Mouse (Mus musculus) brain, embryonic 14.5 days (tissue): ENCODE results near the gene Rnf41.

Source experiments
- CTCF ChIP-seq: fragments of 200-500 bp; IDR thresholded peaks from 2 replicates; pipeline ENCODE4 v1.5.1; 2012; ENCODE audit warnings: inconsistent platforms, mild to moderate bottlenecking, moderate library complexity, borderline replicate concordance; ENCODE audit not compliant: insufficient read depth, insufficient read length; ENCODE audit errors: extremely low read depth
- POLR2A ChIP-seq: fragments of 200-500 bp; IDR thresholded peaks from 2 replicates; pipeline ENCODE4 v1.6.1; 2012; ENCODE audit warnings: mild to moderate bottlenecking, inconsistent platforms, borderline replicate concordance; ENCODE audit not compliant: poor library complexity, insufficient read depth, insufficient read length, severe bottlenecking; ENCODE audit errors: extremely low read depth

- TF ChIP-seq CTCF (no peak), POLR2A (no peak)
Measured at GRCm38 (mm10) chr10:128434681-128435080, 23.2 kb downstream of the Rnf41 start.
